Mouse (Mus musculus): ENCODE results near the gene Tomt. TPM values are rescaled to one million over a fixed set of nuclear protein-coding genes. Genes with fewer than 3 reads are reported as not detected.
A peak's percentile ranks its signal among the peaks of the same experiment; 100 is the strongest.

The Tomt gene
- polyA plus RNA-seq, 1 experiment from 2014 or later: 0.18 TPM

- ATAC-seq: no peak
- peaks cover 48% of the 10 kb centered on the region for H3K36me3 ChIP-seq (ENCODE audit: control insufficient read depth, insufficient read depth, low read length)
- H3K4me2 ChIP-seq (ENCODE audit: low read length): no peak overlapping the region
- no peak overlapping the region for H3K27ac ChIP-seq (ENCODE audit: low read depth, low read length)
- DNase-seq (ENCODE audit: low spot score): no peak
- H3K27me3 ChIP-seq (replicated peaks; ENCODE audit: control insufficient read depth, insufficient read depth, low read length): no peaks in the 10 kb centered on the region
- no peak overlapping the region for H3K9ac ChIP-seq (ENCODE audit: low read length)
- peaks cover 2% of the 10 kb centered on the region; the same call in 1 of the 2 replicates for H3K4me1 ChIP-seq (ENCODE audit: control insufficient read depth, insufficient read depth, low read length)
- WGBS: 67% methylated on average over 3 of the region's 3 CpGs
- no peak overlapping the region for H3K4me3 ChIP-seq (ENCODE audit: low read depth, low read length)
- H3K9me3 ChIP-seq (replicated peaks; ENCODE audit: control insufficient read depth, low read length): no peaks in the 10 kb centered on the region
Measured at GRCm38 (mm10) chr7:101911982-101912381, 5.8 kb upstream of the Tomt start.

- DNase-seq (ENCODE audit: low spot score) (no peak), ATAC-seq (no peak)
- no peak overlapping the region for H3K4me3 ChIP-seq (ENCODE audit: low read depth, low read length)
- peaks cover 8% of the 10 kb centered on the region for H3K4me1 ChIP-seq (ENCODE audit: control insufficient read depth, insufficient read depth, low read length)
- no peaks in the 10 kb centered on the region for H3K27me3 ChIP-seq (replicated peaks; ENCODE audit: control insufficient read depth, insufficient read depth, low read length)
- peaks cover 48% of the 10 kb centered on the region for H3K36me3 ChIP-seq (ENCODE audit: control insufficient read depth, insufficient read depth, low read length)
- H3K4me2 ChIP-seq (ENCODE audit: low read length): no peak overlapping the region
- no peak overlapping the region for H3K9ac ChIP-seq (ENCODE audit: low read length)
- H3K27ac ChIP-seq (ENCODE audit: low read depth, low read length): no peak overlapping the region
- 89% methylated on average over 4 of the region's 4 CpGs for whole genome bisulfite sequencing
- H3K9me3 ChIP-seq (replicated peaks; ENCODE audit: control insufficient read depth, low read length): no peaks in the 10 kb centered on the region
Measured at GRCm38 (mm10) chr7:101910138-101910537, 4.0 kb upstream of the Tomt start.

GRCm38 (mm10) chr7:101908367-101908766 lies 2.2 kb upstream of the Tomt start:
- Histone ChIP-seq H3K4me1 (ENCODE audit: control insufficient read depth, insufficient read depth, low read length) (peaks cover 10% of the 10 kb centered on the region), H3K36me3 (ENCODE audit: control insufficient read depth, insufficient read depth, low read length) (peaks cover 38% of the 10 kb centered on the region), H3K27ac (ENCODE audit: low read depth, low read length) (no peak overlapping the region), H3K27me3 (replicated peaks; ENCODE audit: control insufficient read depth, insufficient read depth, low read length) (no peaks in the 10 kb centered on the region), H3K9ac (ENCODE audit: low read length) (no peak overlapping the region), H3K4me2 (ENCODE audit: low read length) (no peak overlapping the region), H3K9me3 (replicated peaks; ENCODE audit: control insufficient read depth, low read length) (no peaks in the 10 kb centered on the region), H3K4me3 (ENCODE audit: low read depth, low read length) (no peak overlapping the region)
- no peak for DNase-seq (ENCODE audit: low spot score)
- 88% methylated on average over 4 of the region's 4 CpGs for WGBS
- ATAC-seq: no peak

- Histone ChIP-seq H3K27ac (ENCODE audit: low read depth, low read length) (no peak overlapping the region), H3K4me3 (ENCODE audit: low read depth, low read length) (peak overlapping the region; percentile 67), H3K27me3 (replicated peaks; ENCODE audit: control insufficient read depth, insufficient read depth, low read length) (no peaks in the 10 kb centered on the region), H3K9me3 (replicated peaks; ENCODE audit: control insufficient read depth, low read length) (no peaks in the 10 kb centered on the region), H3K4me1 (ENCODE audit: control insufficient read depth, insufficient read depth, low read length) (peaks cover 10% of the 10 kb centered on the region), H3K9ac (ENCODE audit: low read length) (peak overlapping the region; percentile 90; the same call in 1 of the 2 replicates), H3K4me2 (ENCODE audit: low read length) (peak overlapping the region; percentile 80), H3K36me3 (ENCODE audit: control insufficient read depth, insufficient read depth, low read length) (peaks cover 21% of the 10 kb centered on the region)
- no peak for DNase-seq (ENCODE audit: low spot score)
- no peak for ATAC-seq
- WGBS: 82% methylated on average over 8 of the region's 8 CpGs
Measured at GRCm38 (mm10) chr7:101906696-101907095, 537 bp upstream of the Tomt start.

- under 1% methylated on average over 61 of the region's 61 CpGs for WGBS
- H3K27me3 ChIP-seq (replicated peaks; ENCODE audit: control insufficient read depth, insufficient read depth, low read length): no peaks in the 10 kb centered on the region
- peaks cover 11% of the 10 kb centered on the region for H3K36me3 ChIP-seq (ENCODE audit: control insufficient read depth, insufficient read depth, low read length)
- H3K4me2 ChIP-seq (ENCODE audit: low read length): peak within 1 kb of the TSS; percentile 80
- H3K4me1 ChIP-seq (ENCODE audit: control insufficient read depth, insufficient read depth, low read length): peaks cover 10% of the 10 kb centered on the region
- peak within 1 kb of the TSS; percentile 90 for H3K9ac ChIP-seq (ENCODE audit: low read length)
- DNase-seq (ENCODE audit: low spot score) (peak; percentile 99), ATAC-seq (peak; percentile 99)
- peak within 1 kb of the TSS; percentile 67 for H3K4me3 ChIP-seq (ENCODE audit: low read depth, low read length)
- peak within 1 kb of the TSS; percentile 95 for H3K27ac ChIP-seq (ENCODE audit: low read depth, low read length)
- H3K9me3 ChIP-seq (replicated peaks; ENCODE audit: control insufficient read depth, low read length): no peaks in the 10 kb centered on the region
Measured at GRCm38 (mm10) chr7:101905561-101906286, 435 bp downstream of the Tomt start, which contains the start of gene Lamtor1. Gene Lamtor1 (plus strand): TSS chr7:101905904.

- no peaks in the 10 kb centered on the region for H3K36me3 ChIP-seq (ENCODE audit: control insufficient read depth, insufficient read depth, low read length)
- peaks cover 10% of the 10 kb centered on the region for H3K4me1 ChIP-seq (ENCODE audit: control insufficient read depth, insufficient read depth, low read length)
- no peaks in the 10 kb centered on the region for H3K9me3 ChIP-seq (replicated peaks; ENCODE audit: control insufficient read depth, low read length)
- no peak overlapping the region for H3K4me2 ChIP-seq (ENCODE audit: low read length)
- H3K9ac ChIP-seq (ENCODE audit: low read length): no peak overlapping the region
- H3K27ac ChIP-seq (ENCODE audit: low read depth, low read length): no peak overlapping the region
- DNase-seq (ENCODE audit: low spot score) (no peak), ATAC-seq (no peak)
- no peaks in the 10 kb centered on the region for H3K27me3 ChIP-seq (replicated peaks; ENCODE audit: control insufficient read depth, insufficient read depth, low read length)
- H3K4me3 ChIP-seq (ENCODE audit: low read depth, low read length): no peak overlapping the region
Measured at GRCm38 (mm10) chr7:101902846-101903245, 3.3 kb downstream of the Tomt start.

GRCm38 (mm10) chr7:101901969-101902368 lies 4.2 kb downstream of the Tomt start:
- Histone ChIP-seq H3K27me3 (replicated peaks; ENCODE audit: control insufficient read depth, insufficient read depth, low read length) (no peaks in the 10 kb centered on the region), H3K4me2 (ENCODE audit: low read length) (no peak overlapping the region), H3K4me3 (ENCODE audit: low read depth, low read length) (no peak overlapping the region), H3K9ac (ENCODE audit: low read length) (no peak overlapping the region), H3K36me3 (ENCODE audit: control insufficient read depth, insufficient read depth, low read length) (no peaks in the 10 kb centered on the region), H3K27ac (ENCODE audit: low read depth, low read length) (no peak overlapping the region), H3K4me1 (ENCODE audit: control insufficient read depth, insufficient read depth, low read length) (peaks cover 12% of the 10 kb centered on the region), H3K9me3 (replicated peaks; ENCODE audit: control insufficient read depth, low read length) (no peaks in the 10 kb centered on the region)
- WGBS: 95% methylated on average over 10 of the region's 10 CpGs
- ATAC-seq (no peak), DNase-seq (ENCODE audit: low spot score) (no peak)

GRCm38 (mm10) chr7:101900331-101901097 lies 5.6 kb downstream of the Tomt start:
- no peak overlapping the region for H3K9ac ChIP-seq (ENCODE audit: low read length)
- no peak overlapping the region for H3K27ac ChIP-seq (ENCODE audit: low read depth, low read length)
- H3K4me2 ChIP-seq (ENCODE audit: low read length): no peak overlapping the region
- DNase-seq (ENCODE audit: low spot score) (no peak), ATAC-seq (no peak)
- peaks cover 8% of the 10 kb centered on the region; the same call in 1 of the 2 replicates for H3K4me1 ChIP-seq (ENCODE audit: control insufficient read depth, insufficient read depth, low read length)
- no peaks in the 10 kb centered on the region for H3K36me3 ChIP-seq (ENCODE audit: control insufficient read depth, insufficient read depth, low read length)
- H3K27me3 ChIP-seq (replicated peaks; ENCODE audit: control insufficient read depth, insufficient read depth, low read length): no peaks in the 10 kb centered on the region
- WGBS: 95% methylated on average over 16 of the region's 16 CpGs
- no peaks in the 10 kb centered on the region for H3K9me3 ChIP-seq (replicated peaks; ENCODE audit: control insufficient read depth, low read length)
- no peak overlapping the region for H3K4me3 ChIP-seq (ENCODE audit: low read depth, low read length)
